Mouse (Mus musculus) adrenal gland, postnatal 25 days (tissue): ENCODE measurements around the gene Cmc2. TPM values are rescaled to one million over a fixed set of nuclear protein-coding genes. Genes with fewer than 3 reads are reported as not detected.
A peak's percentile ranks its signal among the peaks of the same experiment; 100 is the strongest.

Experiments used
- DNase-seq: peaks from one replicate; pipeline ENCODE4 v3.0.0; 2021; ENCODE audit warnings: mixed read lengths
- total RNA-seq: library from RNA; stranded (reverse); gene quantifications from 2 replicates; pipeline ENCODE4 v1.2.3, GENCODE M21; 2021

Gene Cmc2
- total RNA-seq, 1 experiment from 2014 or later, result 55.5 TPM

DNA sequence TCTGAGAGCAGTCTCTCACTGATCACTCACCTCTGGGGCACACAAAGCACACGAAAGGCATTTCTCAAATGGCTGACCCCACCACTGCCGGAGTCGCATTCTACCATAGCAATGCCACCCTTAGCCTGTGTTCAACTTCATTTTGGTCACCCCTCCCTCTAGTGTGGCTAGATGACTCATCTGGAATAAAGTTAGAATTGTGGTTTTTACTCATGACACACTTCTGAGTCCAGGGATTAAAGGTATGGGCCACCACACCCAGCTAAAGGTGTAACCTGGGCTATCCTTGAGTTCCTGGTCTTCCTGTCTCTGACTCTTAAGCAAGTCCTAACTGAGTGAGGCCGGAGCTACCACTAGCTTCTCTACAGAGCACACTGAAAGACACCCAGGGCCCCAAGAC lies 15.4 kb downstream of the Cmc2 start:
- no peak for DNase-seq

DNA sequence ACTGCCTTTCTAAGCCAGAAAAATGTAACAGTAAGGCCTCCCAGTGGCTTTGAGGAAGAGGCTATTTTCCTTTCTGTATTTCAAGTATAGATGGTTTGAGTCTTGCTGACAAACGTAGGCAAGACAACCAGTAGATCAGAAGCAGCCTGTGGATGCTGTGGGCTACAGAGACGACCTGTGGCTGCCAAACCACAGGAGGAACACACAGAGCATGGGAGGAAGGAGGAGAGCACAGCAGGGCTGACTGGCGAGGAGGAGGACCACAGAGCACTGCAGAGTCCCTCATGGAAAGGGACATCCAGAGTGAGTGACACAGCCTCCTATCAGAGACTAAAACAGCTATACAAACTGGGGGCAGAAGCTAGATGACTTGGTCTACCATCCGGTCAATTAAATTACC lies 16.0 kb downstream of the Cmc2 start:
- DNase-seq, result no peak

DNA sequence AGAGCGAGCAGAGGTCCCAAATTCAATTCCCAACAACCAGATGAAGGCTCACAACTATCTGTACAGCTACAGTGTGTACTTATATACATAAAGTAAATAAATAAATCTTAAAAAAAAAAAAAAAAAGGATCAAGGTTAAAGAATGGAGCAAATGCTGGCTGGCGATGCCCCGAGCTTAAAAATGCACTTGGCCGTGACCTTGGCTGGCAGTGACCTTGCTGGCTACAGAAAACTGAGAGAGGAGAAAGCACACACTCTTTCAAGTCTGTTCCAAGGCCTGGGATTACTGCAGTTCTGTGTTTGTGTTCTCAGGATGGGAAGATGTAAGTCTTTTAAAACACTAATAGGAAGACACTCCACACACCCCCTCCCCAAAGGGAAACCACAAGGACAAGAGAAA lies 16.5 kb downstream of the Cmc2 start:
- DNase-seq, result peak; percentile 55

DNA sequence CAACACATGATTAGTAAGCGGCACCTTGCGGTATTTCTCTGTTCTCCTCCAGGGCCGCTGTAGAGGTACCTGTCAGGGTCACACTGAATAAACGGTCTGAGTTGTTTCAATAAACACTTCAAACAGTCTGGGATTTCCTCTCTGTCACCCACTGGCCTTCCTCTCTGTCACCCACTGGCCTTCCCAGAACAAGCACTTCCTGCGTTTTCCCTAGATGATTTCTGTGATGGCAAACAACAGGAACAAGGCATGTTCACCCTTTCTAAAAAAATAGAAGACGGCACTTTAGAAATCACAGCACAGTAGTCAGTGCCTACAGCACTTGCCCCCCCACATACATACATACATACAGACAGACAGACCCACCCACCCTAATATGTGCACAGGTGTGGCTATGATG lies 25.7 kb downstream of the Cmc2 start:
- DNase-seq, result no peak

DNA sequence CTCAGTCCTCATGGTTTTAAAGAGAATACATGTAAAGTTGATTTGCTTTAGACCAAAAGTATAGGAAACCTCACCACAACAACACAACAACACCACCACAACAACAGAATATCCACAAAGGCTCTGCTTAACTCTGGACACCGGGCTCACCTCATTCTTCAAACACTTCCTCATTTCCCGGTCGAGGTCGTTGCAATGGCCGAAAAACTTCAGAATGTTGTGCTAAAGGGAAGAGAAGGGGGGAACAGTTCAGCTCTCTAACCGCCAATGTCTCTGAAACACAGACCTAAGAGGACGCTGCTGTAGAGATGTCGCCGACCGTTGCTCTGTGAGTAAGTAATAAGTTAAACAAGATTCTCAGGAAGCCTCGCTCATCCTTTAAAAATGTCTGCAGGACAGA lies 27.3 kb downstream of the Cmc2 start:
- DNase-seq, result no peak

DNA sequence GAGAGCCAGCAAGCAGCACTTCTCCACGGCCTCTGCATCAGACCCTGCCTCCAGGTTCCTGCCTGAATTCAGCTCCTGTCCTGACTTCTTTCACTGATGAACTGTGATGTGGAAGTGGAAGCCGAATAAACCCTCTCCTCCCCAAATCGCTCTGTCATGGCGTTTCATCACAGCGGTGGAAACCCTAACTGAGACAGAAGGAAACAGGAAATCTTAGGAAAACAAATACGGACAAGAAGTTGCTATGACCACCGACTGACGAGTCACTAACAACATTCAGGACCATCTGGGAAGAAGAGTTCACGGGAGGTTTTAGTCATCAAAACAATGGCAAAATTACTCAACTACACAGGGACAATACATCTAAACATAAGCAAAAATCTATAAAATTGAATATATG lies 28.6 kb downstream of the Cmc2 start:
- DNase-seq, result no peak

DNA sequence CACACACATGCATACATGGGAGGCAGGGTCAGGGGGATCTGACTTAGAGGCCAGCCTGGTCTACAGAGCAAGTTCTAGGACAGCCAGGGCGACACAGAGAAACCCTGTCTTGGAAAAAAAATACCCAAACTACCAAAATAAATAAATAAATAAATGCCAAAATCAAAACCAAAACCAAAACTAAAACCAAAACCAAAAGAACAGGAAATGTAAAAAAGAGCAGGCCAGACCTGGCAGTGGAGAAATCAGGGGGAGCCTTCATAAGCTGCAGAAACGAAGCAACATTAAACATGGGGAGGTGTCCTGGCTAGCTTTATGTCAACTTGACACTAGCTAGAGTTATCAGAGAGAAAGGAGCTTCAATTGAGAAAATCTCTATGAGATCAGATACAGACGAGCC lies 29.1 kb downstream of the Cmc2 start:
- DNase-seq, result no peak

DNA sequence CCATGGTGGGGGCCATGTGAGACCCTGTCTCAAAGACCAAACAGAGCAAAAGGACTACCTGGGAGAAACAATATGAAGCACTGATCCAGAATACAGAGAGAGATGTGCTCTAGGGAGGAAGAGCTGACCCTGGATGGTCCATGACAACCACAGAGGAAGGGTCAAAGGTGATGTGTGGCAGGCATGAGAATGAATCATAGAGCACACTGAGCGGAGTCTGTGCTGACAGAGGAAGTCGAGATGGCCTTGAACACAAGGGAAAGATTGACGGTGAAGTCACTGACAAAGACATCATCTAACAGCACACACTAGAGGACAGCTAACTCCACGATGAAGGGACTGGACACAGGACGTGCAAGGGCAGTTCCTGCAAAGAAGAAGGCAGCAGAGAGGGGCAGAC lies 29.8 kb downstream of the Cmc2 start:
- no peak for DNase-seq

DNA sequence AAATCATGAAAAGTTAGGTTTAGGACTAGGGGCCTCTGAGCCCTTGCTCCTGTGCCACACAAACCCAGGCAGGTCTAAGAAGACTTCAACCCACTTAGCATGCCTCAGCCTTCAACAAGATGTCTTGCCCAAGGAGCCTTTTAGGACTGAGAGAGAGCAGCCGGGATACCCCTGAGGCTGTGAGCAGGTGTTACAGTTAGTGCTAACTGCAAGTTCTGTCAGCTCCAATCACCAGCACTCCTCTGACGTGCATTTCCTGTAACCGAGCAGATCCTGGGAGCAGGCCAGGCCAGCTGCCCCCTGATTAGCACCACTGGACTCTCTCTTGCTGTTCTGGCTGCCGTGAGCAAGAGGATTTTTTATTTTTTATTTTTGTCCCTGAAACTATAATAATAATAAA lies 33.4 kb downstream of the Cmc2 start:
- no peak for DNase-seq

DNA sequence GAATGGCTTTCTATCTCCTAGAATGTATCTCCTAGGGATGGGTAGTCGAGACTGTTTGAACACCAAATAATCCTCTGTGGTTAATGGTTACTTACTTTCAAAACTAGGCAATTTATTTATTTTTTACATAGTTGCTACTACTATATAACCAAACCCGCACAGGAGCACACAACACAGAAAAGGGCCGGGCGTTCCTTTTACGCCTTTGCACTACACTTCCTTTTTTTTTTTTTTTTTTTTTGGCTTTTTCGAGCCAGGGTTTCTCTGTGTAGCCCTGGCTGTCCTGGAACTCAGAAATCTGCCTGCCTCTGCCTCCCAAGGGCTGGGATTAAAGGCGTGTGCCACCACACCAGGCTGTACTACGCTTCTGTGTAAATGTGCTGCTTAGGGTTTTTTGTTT lies 39.9 kb downstream of the Cmc2 start:
- DNase-seq, result no peak

DNA sequence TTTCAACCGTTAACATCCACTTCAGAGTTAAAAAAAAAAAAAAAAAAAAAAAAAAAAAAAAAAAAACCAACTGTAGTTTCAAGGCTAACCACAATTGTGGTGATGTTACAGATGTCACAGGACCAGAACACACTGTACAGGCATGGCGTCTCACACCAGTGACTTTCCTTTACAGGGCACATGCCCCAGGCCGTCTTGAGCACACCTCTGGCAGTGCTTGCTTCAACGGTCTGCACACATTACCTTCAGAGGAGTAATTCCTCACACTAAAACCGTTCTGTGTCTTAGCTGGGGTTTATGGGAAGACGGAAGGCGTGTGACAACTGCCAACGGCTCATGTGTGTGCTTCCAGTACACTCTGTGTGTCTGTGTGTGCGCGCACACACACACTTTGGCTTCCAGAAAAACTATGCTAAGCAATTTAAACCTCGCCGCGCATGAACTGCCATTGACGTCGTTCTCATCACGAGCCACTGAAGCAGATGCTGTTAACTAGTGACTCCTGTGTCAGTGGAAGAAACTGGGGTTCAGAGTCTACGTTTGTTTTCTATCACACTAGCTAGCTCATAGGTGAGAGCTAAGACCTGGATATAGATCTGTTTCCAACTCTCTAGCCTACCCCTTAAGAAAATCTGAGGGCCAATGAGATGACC lies 45.3 kb downstream of the Cmc2 start:
- DNase-seq, result no peak

DNA sequence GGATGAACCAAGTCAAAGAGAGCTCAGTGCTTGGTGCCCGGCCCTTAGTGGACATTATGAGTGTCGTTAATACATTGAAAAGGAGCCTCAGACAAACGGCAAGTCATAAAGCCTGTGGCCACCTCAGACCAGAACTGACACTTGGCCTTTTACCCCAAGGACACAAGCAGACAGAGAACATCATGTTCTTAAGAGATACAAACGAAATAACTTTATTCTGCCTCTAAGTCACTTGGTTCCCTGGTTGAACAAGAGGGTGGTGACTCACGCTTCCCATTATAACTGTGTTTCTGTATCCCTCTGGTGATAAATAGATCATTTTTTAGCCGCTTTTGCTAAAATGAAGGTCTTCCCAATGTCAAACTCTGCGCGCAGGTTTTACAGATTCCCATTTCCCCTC lies 47.3 kb downstream of the Cmc2 start:
- DNase-seq, result no peak

DNA sequence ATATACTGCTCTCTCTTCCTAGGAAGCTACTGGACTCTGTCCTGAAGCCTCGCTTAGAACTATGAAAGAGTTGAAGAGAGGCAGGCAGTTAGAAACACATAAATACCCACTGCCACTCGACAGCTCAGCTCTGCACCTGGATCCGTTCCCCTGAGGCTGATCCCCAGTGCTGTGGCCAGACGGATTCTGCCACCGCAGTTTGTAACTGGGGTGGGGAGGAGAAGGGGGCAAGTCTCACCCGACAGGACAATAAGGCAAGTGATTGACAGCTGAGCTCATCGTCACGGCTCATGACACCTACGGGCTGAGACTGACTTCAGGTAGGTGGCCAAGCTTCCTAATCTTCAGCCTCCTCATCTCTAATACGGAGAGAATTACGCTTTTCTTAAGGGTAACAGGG lies 47.7 kb downstream of the Cmc2 start:
- no peak for DNase-seq

DNA sequence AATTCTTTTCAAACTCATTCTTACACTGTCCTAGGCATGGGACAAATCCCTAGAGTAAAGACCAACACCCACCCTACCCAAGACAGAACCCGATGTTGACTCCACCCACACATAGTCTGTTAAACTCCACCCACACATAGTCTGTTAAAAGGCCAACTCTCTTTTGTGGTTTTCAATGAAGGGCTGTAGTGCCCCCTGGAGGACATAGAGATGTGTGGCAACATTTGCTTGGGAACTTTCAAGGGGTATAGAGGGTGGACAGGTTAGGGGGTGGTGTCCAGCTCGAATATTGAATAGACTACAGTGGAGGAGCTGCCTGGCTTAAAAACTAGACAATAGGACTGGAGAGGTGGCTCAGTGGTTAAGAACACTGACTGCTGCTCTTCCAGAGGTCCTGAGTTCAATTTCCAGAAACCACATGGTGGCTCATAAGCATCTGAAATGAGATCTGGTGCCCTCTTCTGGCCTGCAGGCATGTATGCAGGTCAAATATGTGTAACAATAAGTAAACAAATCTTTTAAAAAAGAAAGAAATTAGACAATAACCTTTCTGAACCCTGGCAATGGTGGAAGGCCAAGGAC lies 48.4 kb downstream of the Cmc2 start:
- DNase-seq, result no peak

DNA sequence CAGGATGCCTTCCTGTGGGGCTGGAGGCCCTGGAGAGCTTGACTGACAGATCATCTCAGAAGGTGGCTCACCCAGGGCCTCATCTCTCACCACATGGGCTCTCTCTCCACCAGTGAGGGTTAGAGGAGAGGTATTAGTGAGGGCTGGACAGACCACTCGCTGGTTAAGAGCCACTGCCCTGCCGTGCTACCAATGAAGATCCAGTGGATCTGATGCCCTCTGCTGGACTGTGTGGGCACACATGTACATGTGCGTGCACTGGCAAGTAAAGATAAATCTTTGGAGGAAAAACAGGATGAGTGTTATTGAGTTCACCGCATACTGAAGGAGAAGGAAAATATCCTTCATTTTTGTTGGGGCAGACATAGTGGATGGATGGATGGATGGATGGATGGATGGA lies 52.6 kb downstream of the Cmc2 start:
- DNase-seq, result peak; percentile 51

DNA sequence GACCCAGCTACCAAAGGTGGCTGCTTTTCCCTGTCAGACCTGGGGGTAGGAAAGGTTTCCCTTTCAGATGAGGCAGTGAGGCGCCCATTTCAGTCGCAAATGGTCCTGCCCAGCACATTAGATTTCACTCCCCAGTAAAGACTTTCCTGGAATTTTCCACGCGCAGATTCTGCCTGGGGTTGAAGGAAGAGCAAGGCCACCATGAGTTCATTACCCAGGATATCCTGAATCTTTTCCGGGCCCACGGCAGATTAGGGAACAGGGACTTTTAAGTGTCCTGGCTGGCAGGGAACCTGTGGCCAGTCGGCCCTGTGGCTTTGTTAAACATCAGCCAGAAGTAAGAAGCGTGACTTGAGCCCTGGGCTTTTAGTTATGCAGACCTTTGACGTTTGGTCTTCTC lies 53.9 kb downstream of the Cmc2 start:
- no peak for DNase-seq

DNA sequence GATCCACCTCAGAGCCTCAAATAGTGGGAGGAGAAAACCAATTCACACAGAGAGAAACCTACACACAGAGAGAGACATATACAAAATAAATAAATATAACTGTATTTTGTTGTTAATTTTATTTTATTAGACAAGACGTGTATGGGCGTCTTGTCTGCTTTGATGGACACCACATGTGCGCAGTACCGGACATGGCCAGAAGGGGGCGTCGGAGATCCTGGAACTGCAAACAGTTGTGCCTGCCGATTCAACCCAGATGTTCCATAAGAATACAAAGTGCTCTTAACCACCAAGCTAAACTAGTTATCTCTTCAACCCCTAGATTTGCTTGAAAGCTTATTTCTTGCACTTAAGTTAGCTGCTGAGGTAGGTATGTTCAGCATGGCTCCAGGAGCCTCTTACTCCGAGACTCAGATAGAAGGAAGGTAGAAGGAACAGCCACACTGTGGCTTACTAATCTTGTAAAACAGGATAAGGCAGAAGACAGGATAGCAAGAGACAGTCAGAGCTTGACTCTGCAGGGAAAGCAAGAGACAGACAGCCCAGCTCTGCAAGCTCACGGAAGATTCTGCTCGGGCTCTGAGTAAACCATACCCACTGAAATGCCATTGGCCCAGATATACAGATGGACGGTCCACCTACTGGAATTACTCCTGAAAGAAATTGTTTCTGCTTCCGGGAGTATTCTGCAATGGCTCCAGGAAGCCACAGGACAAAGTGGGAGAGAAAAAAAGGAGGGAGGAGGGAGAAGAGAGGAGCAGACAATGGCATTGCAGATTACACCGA lies 54.9 kb downstream of the Cmc2 start:
- peak; percentile 54 for DNase-seq

DNA sequence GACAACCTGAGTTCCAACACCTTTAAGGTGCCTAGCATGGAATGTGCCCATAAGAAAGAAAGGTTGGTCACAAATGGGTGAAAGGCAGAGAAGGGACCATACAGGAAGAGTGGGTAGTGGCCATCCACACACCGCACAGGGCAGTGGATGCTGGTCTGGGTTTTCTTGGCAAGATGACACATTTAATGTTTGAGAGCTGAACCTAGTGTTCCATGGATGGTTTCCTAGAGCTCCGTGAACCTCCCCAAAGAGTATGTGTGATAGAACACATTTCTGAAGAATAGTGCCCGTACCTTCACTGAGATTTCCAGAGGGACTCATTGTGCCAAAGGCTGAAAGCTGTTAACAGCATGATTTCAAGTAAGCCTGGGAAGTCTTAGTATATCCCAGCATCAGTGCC lies 56.7 kb downstream of the Cmc2 start:
- DNase-seq, result no peak

DNA sequence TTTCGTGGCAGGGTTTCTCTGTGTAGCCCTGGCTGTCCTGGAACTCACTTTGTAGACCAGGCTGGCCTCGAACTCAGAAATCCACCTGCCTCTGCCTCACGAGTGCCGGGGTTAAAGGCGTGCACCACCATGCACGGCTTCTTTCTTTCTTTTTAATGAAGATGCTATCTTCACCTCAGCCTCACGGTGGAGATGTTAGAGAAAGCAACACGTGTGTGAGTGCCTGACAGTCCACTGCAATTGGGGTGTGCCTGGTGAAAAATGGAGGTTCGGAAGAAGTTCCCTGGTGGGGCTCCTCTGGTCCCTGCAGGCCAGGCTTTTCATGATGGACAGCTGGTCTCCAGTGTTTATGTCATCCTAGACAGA lies 57.2 kb downstream of the Cmc2 start:
- DNase-seq, result no peak

DNA sequence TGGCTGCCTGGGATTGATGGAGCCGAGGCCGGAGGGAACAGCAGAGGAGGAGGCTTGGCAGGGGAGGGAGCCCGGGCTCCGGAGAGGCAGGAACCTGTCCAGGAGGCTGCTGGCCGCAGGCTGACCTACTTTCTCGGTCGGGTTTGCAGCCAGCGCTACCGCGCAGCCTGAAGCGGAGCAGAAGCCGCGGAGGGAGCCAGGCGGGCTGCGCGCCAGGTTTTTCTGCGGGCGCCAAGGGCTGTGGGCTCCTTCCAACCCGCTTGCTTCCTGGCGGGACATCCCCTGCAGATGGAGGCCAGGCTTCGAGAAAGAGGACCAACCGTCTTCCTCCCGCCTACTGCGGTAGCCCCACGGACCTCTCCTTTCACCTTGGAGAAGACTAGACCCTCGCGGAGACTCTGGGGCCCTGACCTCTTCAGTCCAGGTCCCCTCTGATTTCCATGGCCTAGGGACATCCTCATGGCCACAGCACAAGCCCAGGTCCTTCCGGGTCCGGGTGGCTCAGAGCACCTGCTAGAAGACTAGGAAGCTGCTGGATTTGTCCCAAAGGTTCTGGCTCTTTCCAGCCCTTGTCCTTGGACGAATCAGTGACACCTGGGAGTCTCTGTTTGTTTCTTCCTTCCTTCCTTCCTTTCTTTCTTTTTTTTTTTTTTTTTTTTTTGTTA lies 57.8 kb downstream of the Cmc2 start:
- DNase-seq, result peak; percentile 85

DNA sequence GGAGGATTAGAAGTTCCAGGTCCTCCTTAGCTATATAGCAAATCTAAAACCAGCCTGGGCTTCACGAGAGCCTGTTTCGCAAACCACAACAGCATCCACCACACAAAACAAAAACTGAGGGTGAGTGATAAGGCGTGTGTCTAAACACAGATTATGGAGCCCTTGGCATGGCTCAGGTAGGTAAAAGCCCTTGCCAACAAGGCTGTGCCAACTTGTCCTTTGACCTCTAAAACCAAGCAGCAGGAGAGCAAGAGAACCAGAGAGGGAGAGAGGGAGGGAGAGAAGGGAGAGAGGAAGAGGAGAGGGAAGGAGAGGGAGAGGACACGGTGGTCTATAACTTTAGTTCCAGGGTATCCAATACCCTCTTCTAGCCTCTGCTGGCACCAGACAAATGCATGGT lies 59.1 kb downstream of the Cmc2 start:
- DNase-seq, result no peak

DNA sequence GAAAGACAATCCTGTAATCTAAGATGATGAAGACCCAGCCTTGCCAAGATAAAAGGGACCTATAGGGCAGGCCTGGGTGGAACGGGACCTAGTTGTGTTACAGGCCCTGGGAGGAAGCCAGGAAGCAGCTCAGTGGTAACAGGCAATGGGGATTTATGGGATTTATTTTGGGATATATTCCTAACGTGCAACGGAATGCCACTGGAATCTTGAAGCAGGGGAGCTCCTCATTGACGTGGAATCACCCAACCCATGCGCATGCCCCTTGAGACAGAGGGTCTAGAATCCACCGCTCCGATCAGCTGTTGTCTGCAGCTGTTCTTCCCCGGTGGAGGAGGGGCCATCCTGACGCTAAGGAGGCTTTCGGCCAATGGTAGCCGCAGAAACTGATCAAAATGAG lies 69.2 kb downstream of the Cmc2 start:
- no peak for DNase-seq

DNA sequence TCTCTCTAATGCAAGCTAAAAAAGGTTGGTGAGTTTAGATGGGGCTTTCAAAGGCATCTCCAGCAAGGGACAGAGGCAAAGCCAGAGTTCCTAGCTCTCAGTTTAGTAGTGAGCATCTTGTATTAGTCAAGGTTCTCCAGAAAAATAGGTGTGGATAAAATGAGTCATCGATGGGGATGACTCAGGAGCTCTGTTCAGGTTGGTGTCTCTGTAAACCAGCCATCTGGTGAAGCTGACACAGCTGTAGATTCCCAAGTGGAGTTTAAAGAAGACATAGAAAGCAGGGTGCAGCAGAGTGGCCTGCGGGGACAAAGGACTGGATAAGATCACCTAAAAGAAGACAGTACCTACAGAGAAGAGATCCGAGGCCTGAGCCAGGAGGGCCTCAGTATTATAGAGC lies 73.2 kb downstream of the Cmc2 start:
- no peak for DNase-seq

DNA sequence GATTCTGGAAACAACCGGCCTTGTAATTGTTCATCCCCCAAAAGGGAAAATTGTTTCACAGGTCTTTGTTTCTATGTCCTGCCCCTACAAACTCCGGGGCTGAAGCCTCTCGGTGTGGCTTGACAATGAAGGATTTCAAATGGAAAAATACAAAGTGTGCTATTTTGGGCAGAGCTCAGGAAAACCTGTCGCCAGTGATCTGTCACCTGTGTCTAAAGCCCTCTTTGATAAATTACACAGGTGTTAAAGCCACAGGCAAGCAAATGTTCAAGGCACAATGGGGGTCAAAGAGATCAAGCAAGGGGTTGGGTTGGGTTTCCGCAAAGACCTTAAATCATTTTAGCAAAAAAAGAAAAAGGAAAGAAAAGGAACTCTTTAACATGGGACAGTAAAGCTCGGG lies 78.6 kb downstream of the Cmc2 start:
- no peak for DNase-seq
